Mouse (Mus musculus): ENCODE data around the gene Utp4. TPM values are rescaled to one million over a fixed set of nuclear protein-coding genes. Genes with fewer than 3 reads are reported as not detected.

Gene Utp4
- polyA plus RNA-seq, 1 experiment: 36.6 TPM

DNA sequence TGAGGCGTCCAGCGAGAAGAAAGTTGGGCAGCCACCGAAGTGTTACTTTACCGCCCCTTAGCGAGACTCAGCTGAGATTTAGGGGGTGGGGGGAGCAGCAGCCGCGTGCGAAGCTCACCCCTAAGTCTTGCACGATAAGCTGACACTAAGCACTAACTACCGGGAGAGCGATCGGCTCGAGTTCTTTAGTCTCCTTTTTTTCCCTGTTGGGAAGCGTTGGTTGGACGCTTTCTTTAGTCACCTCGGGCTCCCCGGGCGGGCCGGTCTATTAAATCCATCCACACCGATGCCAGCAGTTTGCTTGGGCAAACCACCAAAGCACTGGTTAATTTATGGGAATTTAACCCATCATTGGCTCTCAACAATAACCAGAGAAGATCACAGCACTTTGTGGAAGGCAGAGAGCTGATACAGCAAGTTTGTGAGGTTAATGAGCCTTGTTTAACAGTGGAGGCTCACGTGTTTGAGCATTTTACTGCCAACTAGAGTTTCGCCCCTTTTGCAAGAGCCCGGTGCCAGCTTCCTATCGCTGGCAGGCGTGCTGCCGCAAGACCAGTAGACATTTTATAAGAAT is 43.1 kb downstream of the Utp4 start:
- peak; percentile 6 for DNase-seq
- TF ChIP-seq CTCF (IDR thresholded peaks at IDR 0.05; ENCODE audit: borderline replicate concordance, control insufficient read depth, extremely low read depth, insufficient read depth, low read length, poor library complexity) (no peak), POLR2A (IDR thresholded peaks at IDR 0.05; ENCODE audit: control insufficient read depth, extremely low read depth, insufficient read depth, low read length, poor library complexity) (no peak)
- Histone ChIP-seq H3K36me3 (ENCODE audit: control insufficient read depth, insufficient read depth, low read length) (no peaks in the 10 kb centered on the region), H3K27me3 (ENCODE audit: control insufficient read depth, insufficient read depth, low read length) (no peaks in the 10 kb centered on the region; the same call in 1 of the 2 replicates), H3K4me3 (ENCODE audit: control insufficient read depth, insufficient read depth, low read length) (peak overlapping the region; percentile 57), H3K27ac (ENCODE audit: control insufficient read depth, insufficient read depth, low read length) (no peak overlapping the region), H3K4me1 (replicated peaks; ENCODE audit: control insufficient read depth, insufficient read depth, low read length) (peaks cover 4% of the 10 kb centered on the region; the same call in 1 of the 2 replicates)
- WGBS: 2% methylated on average over 26 of the region's 26 CpGs

DNA sequence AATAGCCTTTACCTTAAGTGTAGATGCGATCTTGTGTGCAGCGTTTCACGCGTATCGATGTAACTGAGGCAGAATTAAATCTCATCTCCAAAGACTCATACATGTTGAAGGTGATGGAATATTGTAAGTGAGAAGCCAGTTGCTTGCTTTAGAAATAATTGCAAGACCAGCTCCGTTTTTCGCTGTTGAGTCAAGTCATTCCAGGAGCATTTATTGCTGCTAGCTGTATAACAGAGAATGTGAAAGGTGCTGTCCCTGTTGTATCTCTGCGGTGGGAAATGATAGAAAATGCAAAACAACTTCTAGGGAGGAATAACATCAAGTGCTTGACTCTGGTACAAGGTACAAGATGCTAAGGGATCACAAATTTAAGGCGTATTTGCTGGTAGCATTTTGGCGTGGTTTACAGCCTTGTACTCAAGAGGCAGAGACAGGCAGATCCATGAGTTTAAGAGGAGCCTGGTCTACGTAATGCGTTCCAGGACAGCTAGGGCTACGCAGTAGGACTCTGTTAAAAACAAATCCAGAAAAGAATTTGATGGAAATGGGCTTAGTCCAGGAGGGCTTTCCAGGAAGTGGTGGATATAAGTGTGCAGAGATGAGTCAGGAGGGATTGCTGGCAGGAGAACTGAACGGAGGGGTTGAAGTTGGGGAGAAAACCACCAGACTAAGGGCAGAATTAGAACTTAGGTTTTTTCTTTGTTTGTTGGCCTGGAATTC is 43.8 kb downstream of the Utp4 start:
- TF ChIP-seq POLR2A (IDR thresholded peaks at IDR 0.05; ENCODE audit: control insufficient read depth, extremely low read depth, insufficient read depth, low read length, poor library complexity): no peak
- no peak for TF ChIP-seq CTCF (IDR thresholded peaks at IDR 0.05; ENCODE audit: borderline replicate concordance, control insufficient read depth, extremely low read depth, insufficient read depth, low read length, poor library complexity)
- Histone ChIP-seq H3K4me3 (ENCODE audit: control insufficient read depth, insufficient read depth, low read length) (no peak overlapping the region; the same call in 1 of the 2 replicates), H3K27ac (ENCODE audit: control insufficient read depth, insufficient read depth, low read length) (no peak overlapping the region), H3K36me3 (ENCODE audit: control insufficient read depth, insufficient read depth, low read length) (no peaks in the 10 kb centered on the region), H3K4me1 (replicated peaks; ENCODE audit: control insufficient read depth, insufficient read depth, low read length) (peaks cover 4% of the 10 kb centered on the region; the same call in 1 of the 2 replicates), H3K27me3 (ENCODE audit: control insufficient read depth, insufficient read depth, low read length) (no peaks in the 10 kb centered on the region; the same call in 1 of the 2 replicates)
- 64% methylated on average over 14 of the region's 14 CpGs for WGBS
- no peak for DNase-seq

DNA sequence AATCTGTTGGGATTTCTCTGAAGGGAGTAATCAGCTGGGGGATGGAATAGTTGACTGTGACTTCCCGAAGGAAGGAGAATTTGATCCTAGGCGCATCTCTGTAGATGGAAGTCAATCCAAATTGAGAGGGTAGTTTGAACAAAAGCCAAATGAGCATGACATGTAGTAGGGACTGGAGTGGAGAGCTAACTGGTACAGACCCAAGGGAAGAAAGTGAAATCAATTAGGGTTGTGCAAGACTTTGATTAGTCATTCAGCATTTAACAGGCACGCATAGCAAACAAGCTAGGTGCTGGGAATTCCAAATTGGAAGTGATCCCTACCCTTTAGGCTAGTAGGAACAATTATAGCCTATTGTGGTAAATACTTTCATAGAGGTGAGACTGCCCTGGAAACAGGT is 48.4 kb downstream of the Utp4 start:
- Histone ChIP-seq H3K27me3 (ENCODE audit: control insufficient read depth, insufficient read depth, low read length) (no peaks in the 10 kb centered on the region), H3K4me1 (replicated peaks; ENCODE audit: control insufficient read depth, insufficient read depth, low read length) (no peaks in the 10 kb centered on the region), H3K4me3 (ENCODE audit: control insufficient read depth, insufficient read depth, low read length) (no peak overlapping the region), H3K36me3 (ENCODE audit: control insufficient read depth, insufficient read depth, low read length) (no peaks in the 10 kb centered on the region), H3K27ac (ENCODE audit: control insufficient read depth, insufficient read depth, low read length) (no peak overlapping the region)
- DNase-seq: no peak
- WGBS: 95% methylated on average over 3 of the region's 3 CpGs
- TF ChIP-seq POLR2A (IDR thresholded peaks at IDR 0.05; ENCODE audit: control insufficient read depth, extremely low read depth, insufficient read depth, low read length, poor library complexity): no peak
- TF ChIP-seq CTCF (IDR thresholded peaks at IDR 0.05; ENCODE audit: borderline replicate concordance, control insufficient read depth, extremely low read depth, insufficient read depth, low read length, poor library complexity): no peak

DNA sequence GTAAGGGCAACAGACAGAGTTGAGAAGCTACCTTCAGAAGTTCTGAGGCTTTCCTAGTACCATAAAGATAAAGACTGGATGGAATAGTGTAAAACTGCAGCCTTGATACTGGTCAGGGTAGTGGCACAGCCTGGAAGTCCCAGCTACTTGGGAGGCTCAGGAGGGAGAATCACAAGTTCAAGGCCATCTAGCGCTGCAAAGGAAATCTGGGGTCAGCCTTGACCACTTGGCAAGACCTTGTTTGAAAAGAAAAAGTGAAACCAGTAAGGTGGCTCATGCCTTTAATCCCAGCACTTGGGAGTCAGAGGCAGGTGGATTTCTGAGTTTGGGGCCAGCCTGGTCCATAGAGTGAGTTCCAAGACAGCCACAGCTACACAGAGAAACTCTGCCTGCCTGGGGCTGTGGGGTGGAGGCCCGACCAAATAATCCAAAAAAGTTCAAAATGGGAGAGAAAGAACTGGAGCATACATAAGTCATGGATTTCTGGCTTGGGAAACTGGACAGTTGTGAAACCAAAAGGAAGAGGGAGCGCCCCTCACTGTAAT is 50.5 kb downstream of the Utp4 start:
- 89% methylated on average over 3 of the region's 3 CpGs for WGBS
- no peak overlapping the region for H3K4me3 ChIP-seq (ENCODE audit: control insufficient read depth, insufficient read depth, low read length)
- no peak for TF ChIP-seq CTCF (IDR thresholded peaks at IDR 0.05; ENCODE audit: borderline replicate concordance, control insufficient read depth, extremely low read depth, insufficient read depth, low read length, poor library complexity)
- TF ChIP-seq POLR2A (IDR thresholded peaks at IDR 0.05; ENCODE audit: control insufficient read depth, extremely low read depth, insufficient read depth, low read length, poor library complexity): no peak
- H3K27ac ChIP-seq (ENCODE audit: control insufficient read depth, insufficient read depth, low read length): no peak overlapping the region
- no peak for DNase-seq
- H3K36me3 ChIP-seq (ENCODE audit: control insufficient read depth, insufficient read depth, low read length): no peaks in the 10 kb centered on the region
- no peaks in the 10 kb centered on the region; the same call in 1 of the 2 replicates for H3K4me1 ChIP-seq (replicated peaks; ENCODE audit: control insufficient read depth, insufficient read depth, low read length)
- H3K27me3 ChIP-seq (ENCODE audit: control insufficient read depth, insufficient read depth, low read length): no peaks in the 10 kb centered on the region

DNA sequence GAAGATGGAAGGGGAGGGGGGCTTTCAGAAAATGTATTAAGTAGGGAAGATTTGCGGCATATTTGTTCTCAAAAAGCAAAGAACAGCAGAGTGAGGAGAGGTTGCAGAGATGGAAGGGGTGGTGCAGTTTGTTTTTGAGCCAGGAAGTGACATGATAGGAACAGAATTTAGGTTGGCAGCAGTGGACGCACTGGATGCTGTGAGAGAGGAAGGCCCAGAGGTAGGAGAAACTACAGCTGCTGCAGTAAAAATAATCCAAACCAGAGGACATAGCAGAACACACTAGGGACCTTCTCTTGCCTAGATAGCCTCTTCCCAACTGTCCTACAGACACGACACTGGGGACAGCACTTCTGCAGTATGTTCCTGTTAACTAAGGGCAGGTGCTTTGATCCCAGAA is 51.3 kb downstream of the Utp4 start:
- Histone ChIP-seq H3K27me3 (ENCODE audit: control insufficient read depth, insufficient read depth, low read length) (no peaks in the 10 kb centered on the region), H3K4me1 (replicated peaks; ENCODE audit: control insufficient read depth, insufficient read depth, low read length) (no peaks in the 10 kb centered on the region; the same call in 1 of the 2 replicates), H3K27ac (ENCODE audit: control insufficient read depth, insufficient read depth, low read length) (no peak overlapping the region), H3K4me3 (ENCODE audit: control insufficient read depth, insufficient read depth, low read length) (no peak overlapping the region), H3K36me3 (ENCODE audit: control insufficient read depth, insufficient read depth, low read length) (no peaks in the 10 kb centered on the region)
- TF ChIP-seq CTCF (IDR thresholded peaks at IDR 0.05; ENCODE audit: borderline replicate concordance, control insufficient read depth, extremely low read depth, insufficient read depth, low read length, poor library complexity) (no peak), POLR2A (IDR thresholded peaks at IDR 0.05; ENCODE audit: control insufficient read depth, extremely low read depth, insufficient read depth, low read length, poor library complexity) (no peak)
- WGBS: 95% methylated on average over 3 of the region's 3 CpGs
- no peak for DNase-seq

DNA sequence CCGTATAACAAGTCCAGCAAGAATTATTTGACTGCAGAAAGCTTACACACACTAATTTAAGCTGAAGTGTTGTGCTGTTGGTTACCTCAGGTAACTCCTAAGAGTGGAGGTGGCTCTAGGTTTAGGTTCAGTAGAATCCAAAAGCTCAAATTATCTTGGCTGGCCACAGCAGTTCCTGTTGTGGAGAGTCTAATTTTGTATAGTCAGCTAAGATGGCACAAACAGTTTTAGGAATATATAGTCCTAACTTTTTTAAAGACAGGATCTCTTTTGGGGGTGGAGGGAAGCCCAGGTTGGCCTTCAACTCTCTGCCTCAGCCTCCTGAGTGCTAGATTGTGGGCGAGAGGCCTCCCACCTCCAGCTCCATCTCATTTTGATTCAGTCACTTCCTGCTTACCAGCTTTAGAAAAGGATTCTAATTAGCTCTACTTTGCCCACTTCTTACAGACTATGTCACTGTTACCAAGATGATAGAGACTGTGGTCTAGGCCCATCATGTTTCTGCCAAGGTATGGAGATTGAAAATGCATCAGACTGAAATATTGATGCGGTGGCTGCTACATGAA is 55.3 kb downstream of the Utp4 start:
- Histone ChIP-seq H3K27ac (ENCODE audit: control insufficient read depth, insufficient read depth, low read length) (no peak overlapping the region), H3K36me3 (ENCODE audit: control insufficient read depth, insufficient read depth, low read length) (no peaks in the 10 kb centered on the region), H3K4me1 (replicated peaks; ENCODE audit: control insufficient read depth, insufficient read depth, low read length) (no peaks in the 10 kb centered on the region; the same call in 1 of the 2 replicates), H3K4me3 (ENCODE audit: control insufficient read depth, insufficient read depth, low read length) (no peak overlapping the region), H3K27me3 (ENCODE audit: control insufficient read depth, insufficient read depth, low read length) (no peaks in the 10 kb centered on the region)
- TF ChIP-seq POLR2A (IDR thresholded peaks at IDR 0.05; ENCODE audit: control insufficient read depth, extremely low read depth, insufficient read depth, low read length, poor library complexity) (no peak), CTCF (IDR thresholded peaks at IDR 0.05; ENCODE audit: borderline replicate concordance, control insufficient read depth, extremely low read depth, insufficient read depth, low read length, poor library complexity) (no peak)
- 81% methylated on average over 3 of the region's 3 CpGs for WGBS
- no peak for DNase-seq
